Mouse (Mus musculus) kidney, embryonic 14.5 days (tissue): ENCODE measurements around the gene Slc45a3. TPM values are rescaled to one million over a fixed set of nuclear protein-coding genes. Genes with fewer than 3 reads are reported as not detected.

Experiments used
- ATAC-seq: fragments of 200-750 bp; cut with Nextera tagmentation; 2 replicates; pipeline ENCODE4 v1.8.0; 2017; ENCODE audit warnings: moderate number of reproducible peaks, mild to moderate bottlenecking, moderate TSS enrichment, moderate library complexity; ENCODE audit not compliant: low FRiP score, low TSS enrichment
- H3K27ac ChIP-seq: fragments of 300-500 bp; sonication (generic); 2 replicates; pipeline ENCODE4 v1.5.1; 2014; ENCODE audit warnings: low read depth, mild to moderate bottlenecking, low read length, moderate library complexity, mixed read lengths
- H3K27me3 ChIP-seq: fragments of 300-500 bp; sonication (generic); 2 replicates; pipeline ENCODE4 v1.6.1; 2014; ENCODE audit warnings: mild to moderate bottlenecking, low read length; ENCODE audit not compliant: control insufficient read depth, insufficient read depth
- H3K36me3 ChIP-seq: fragments of 300-500 bp; sonication (generic); 2 replicates; pipeline ENCODE4 v1.6.1; 2014; ENCODE audit warnings: low read length, mixed read lengths; ENCODE audit not compliant: control insufficient read depth, insufficient read depth
- H3K4me1 ChIP-seq: fragments of 300-500 bp; sonication (generic); 2 replicates; pipeline ENCODE4 v1.6.1; 2014; ENCODE audit warnings: low read length, mixed read lengths; ENCODE audit not compliant: control insufficient read depth, insufficient read depth
- H3K4me2 ChIP-seq: fragments of 300-500 bp; sonication (generic); replicated peaks from 2 replicates; pipeline ENCODE4 v1.6.1; 2014; ENCODE audit warnings: low read depth, mild to moderate bottlenecking, low read length
- H3K4me3 ChIP-seq: fragments of 300-500 bp; sonication (generic); 2 replicates; pipeline ENCODE4 v1.5.1; 2014; ENCODE audit warnings: mild to moderate bottlenecking, low read length
- H3K9ac ChIP-seq: fragments of 300-500 bp; sonication (generic); 2 replicates; pipeline ENCODE4 v1.6.1; 2014; ENCODE audit warnings: low read depth, mild to moderate bottlenecking, low read length, moderate library complexity
- H3K9me3 ChIP-seq: fragments of 300-500 bp; sonication (generic); 2 replicates; pipeline ENCODE4 v1.6.1; 2016; ENCODE audit warnings: low read length; ENCODE audit not compliant: control insufficient read depth
- WGBS: fragments of 180-500 bp; shearing (Covaris S2); extraction: QIAGEN DNeasy Blood & Tissue Kit; methylation state at CpG from one replicate; pipeline ENCODE4 v1.1.7; 2014; 5-methylcytosine and 5-hydroxymethylcytosine counted together
- polyA plus RNA-seq: library from polyadenylated mRNA; unstranded; fragments of >200 nt; fragmentation: Nextera tagmentation; extraction: Ambion mirVana; gene quantifications from 2 replicates; pipeline ENCODE4 v1.2.1, GENCODE M21; 2014

The Slc45a3 gene
- polyA plus RNA-seq, 1 experiment from 2014 or later = 7.3 TPM

DNA sequence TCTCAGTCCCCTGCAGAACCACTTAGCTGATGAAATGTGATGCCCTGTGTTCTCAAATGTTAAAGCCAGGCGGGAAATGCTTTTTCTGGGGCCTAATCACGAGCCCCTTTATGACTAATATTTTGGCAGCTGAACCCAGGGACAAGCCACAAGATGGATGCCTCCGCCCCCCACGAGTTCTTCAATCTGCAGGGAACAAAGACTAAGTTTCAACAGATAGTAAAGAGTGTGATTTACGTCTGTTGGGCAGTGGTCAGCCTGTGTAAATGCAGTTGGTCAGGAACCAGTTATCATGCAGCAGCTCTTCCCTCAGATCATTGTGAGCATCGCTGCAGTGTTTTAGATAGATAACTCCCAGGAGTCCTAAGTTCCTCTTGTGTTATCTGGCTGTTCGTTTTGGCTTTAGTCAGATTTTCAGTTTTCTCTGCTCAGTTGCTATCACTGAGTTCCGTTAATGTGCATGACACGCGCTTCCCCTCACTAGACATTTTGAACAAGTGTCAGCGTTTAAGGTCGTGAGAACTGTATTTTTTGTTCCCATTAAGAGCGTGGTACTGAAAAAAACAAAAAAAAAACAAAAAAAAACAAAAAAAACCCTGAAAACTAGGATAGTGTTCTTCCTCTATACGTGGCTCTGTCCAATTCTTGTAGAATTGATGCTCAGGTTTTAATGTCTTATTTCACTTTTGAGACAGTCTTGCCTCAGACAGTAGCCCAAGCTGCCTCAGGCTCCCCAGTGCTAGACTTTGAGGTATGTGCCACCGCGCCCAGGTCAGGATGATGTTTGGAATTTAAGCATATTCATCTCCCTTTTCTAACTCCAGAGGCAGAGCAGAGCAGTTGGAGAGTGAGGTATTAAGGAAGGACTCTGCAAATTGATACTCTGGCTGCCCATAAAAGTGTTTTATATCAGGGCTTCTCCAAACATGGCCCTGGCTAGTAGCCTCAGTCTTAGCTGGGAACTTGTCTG, 19.9 kb upstream of the Slc45a3 start:
- Histone ChIP-seq H3K4me2 (no peak overlapping the region), H3K27me3 (no peaks in the 10 kb centered on the region), H3K36me3 (no peaks in the 10 kb centered on the region), H3K27ac (no peak overlapping the region; the same call in 1 of the 2 replicates), H3K4me3 (no peak overlapping the region), H3K9me3 (no peaks in the 10 kb centered on the region), H3K9ac (no peak overlapping the region), H3K4me1 (0 out of 2 replicates have a peak, but pooled peaks cover 12% of the 10 kb centered on the region)
- WGBS = 25% methylated on average over 16 of the region's 16 CpGs
- no peak for ATAC-seq

DNA sequence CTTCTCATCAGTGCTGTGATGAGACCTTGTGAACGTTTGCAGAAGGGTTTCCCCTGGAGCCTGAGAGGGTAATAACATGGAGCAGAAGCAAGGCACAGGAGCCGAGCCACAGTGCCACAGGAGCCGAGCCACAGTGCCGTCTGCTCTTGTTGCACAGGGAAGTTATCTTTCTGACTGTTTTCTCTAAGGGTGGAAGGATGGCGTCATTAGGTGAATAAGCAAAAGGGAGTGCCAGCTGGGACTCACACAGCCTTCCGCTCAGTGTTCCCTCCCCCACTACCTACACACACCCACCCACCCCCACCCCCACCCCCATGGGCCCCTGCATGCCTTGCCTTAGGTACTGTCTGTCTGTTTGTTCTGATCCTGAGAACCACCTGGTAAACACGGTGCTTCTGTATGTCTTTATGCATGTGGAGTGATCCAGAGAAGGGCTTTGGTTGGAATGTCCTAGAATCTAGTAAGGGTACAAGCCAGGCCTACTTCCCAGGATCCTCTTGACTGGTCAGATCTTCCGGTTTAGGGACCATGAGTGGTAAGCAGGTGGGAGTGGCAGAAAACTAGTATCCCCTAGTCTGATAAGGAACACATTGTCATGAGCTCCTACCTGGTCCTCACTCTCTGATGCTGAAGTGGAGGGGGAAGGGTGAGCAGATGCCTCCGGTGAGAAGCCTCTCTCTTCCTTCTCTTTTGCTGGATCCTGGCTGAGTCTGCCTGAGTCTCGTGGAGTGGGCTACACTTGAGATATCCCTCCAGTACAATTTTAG, 16.9 kb upstream of the Slc45a3 start:
- Histone ChIP-seq H3K9ac (no peak overlapping the region), H3K4me2 (no peak overlapping the region), H3K27me3 (no peaks in the 10 kb centered on the region), H3K4me1 (0 out of 2 replicates have a peak, but pooled peaks cover 14% of the 10 kb centered on the region), H3K9me3 (no peaks in the 10 kb centered on the region), H3K4me3 (no peak overlapping the region), H3K36me3 (no peaks in the 10 kb centered on the region), H3K27ac (no peak overlapping the region)
- 46% methylated on average over 10 of the region's 10 CpGs for WGBS
- ATAC-seq = no peak

DNA sequence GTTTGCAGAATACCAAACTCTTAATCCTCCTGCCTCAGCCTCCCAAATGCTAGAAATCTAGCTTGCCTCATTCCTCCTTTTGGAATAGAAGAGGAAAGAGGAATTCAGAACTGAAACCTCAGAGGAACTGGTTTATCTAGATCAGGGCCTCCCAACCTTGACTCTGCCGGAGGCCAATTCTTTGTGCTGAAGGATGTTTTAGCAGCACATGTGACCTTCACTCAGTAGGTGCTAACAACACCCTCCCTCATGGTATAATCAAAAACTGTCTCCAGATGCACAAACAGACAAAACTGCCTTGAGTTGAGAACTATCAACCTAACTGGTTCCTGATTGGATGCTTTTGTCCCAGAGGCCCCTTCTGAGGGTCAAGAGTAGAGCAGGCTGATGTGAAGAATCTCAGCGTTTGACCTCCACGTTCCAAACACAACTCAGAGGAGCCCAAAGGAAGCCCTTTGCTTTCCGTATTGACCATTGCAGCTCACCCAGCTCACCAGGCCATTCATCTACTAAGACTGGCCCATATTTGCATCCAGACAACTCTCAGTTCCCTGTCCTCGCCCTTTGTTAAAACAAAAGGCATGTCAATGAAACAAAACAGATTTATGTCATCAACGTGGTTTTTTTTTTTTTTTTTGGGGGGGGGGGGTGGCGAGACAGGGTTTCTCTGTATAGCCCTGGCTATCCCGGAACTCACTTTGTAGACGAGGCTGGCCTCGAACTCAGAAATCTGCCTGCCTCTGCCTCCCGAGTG, 16.1 kb upstream of the Slc45a3 start:
- WGBS = 82% methylated on average over 11 of the region's 11 CpGs
- Histone ChIP-seq H3K9me3 (no peaks in the 10 kb centered on the region), H3K9ac (no peak overlapping the region), H3K27me3 (no peaks in the 10 kb centered on the region), H3K4me1 (0 out of 2 replicates have a peak, but pooled peaks cover 14% of the 10 kb centered on the region), H3K36me3 (no peaks in the 10 kb centered on the region), H3K4me2 (no peak overlapping the region), H3K27ac (no peak overlapping the region), H3K4me3 (no peak overlapping the region)
- ATAC-seq = no peak

GRCm38 (mm10) chr1:131947997-131948525, 14.7 kb upstream of the Slc45a3 start:
- peak overlapping the region; percentile 48; the same call in 1 of the 2 replicates for H3K27ac ChIP-seq

DNA sequence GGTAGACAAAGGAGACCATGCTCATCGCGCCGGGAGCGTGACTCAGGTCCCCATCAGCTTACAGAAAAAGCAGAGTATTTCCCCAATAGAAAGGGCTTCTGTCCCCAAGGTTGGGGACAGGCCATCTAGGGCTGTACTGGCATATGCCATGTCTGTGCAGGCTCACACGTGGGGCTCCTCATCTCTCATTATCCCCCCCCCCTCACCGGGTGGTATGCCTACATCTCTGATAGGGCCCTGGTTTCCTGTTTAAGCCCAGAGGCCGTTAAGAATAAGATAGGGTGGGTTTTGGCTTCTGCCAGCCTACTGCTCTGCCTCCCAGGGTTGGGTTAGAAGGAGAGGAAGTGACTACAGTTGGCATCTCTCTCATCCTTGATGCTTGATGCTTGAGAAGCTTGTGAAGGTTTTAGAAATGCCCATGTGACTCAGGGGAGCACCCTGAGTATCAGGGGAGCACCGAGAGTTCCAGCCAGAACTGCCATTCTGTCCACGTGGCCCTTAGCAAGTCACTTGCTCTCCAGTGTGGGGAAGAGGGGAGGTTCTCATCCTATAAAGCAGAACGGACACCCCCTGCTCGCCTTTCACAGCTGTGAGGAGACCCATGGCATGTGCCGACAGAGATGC, 8.4 kb upstream of the Slc45a3 start:
- Histone ChIP-seq H3K9me3 (no peaks in the 10 kb centered on the region), H3K27me3 (no peaks in the 10 kb centered on the region), H3K4me3 (no peak overlapping the region), H3K27ac (no peak overlapping the region), H3K36me3 (no peaks in the 10 kb centered on the region), H3K9ac (no peak overlapping the region), H3K4me2 (no peak overlapping the region), H3K4me1 (no peaks in the 10 kb centered on the region)
- WGBS = 80% methylated on average over 12 of the region's 12 CpGs
- ATAC-seq = no peak

More at GRCm38 (mm10) chr1:131947997-131948525, 14.7 kb upstream of the Slc45a3 start:
- Histone ChIP-seq H3K4me3 (no peak overlapping the region), H3K27me3 (no peaks in the 10 kb centered on the region), H3K4me1 (0 out of 2 replicates have a peak, but pooled peaks cover 14% of the 10 kb centered on the region), H3K36me3 (no peaks in the 10 kb centered on the region), H3K9me3 (no peaks in the 10 kb centered on the region), H3K4me2 (no peak overlapping the region), H3K9ac (no peak overlapping the region)
- 19% methylated on average over 1 of the region's 1 CpGs for WGBS
- ATAC-seq = peak; percentile 87

DNA sequence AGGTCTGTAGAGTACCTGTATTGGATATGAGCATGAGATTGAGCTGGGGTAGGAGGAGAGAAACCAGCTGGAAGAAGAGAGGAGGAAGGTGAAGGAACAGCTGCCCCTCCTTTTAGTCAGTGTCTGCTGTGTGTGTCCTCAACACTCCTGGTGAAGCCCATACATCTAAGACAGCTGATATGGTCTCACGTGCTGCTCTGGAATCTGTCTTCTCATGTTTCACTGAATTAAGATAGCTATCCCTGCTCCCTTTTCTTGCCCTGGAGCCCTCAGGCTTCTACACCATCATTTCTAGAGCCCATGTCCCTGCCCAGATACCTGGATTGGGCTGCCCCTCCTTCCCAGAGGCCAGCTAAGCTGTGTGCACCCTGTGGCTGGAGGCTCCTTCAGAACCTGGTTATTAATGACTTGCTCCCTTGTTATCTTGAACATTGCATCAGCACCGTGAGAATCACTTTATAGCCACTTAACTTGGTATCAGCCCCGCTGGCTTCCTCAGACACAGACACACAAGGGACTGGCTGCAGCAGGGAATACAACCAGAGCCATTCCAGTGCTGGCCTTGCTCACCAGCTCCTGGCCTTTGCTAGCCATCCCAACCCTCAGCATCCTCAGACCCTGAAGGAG, 7.5 kb upstream of the Slc45a3 start:
- Histone ChIP-seq H3K9ac (no peak overlapping the region), H3K27ac (no peak overlapping the region), H3K9me3 (no peaks in the 10 kb centered on the region), H3K36me3 (no peaks in the 10 kb centered on the region), H3K4me2 (no peak overlapping the region), H3K4me1 (no peaks in the 10 kb centered on the region), H3K4me3 (no peak overlapping the region), H3K27me3 (no peaks in the 10 kb centered on the region)
- ATAC-seq = no peak
- WGBS = 14% methylated on average over 3 of the region's 3 CpGs

DNA sequence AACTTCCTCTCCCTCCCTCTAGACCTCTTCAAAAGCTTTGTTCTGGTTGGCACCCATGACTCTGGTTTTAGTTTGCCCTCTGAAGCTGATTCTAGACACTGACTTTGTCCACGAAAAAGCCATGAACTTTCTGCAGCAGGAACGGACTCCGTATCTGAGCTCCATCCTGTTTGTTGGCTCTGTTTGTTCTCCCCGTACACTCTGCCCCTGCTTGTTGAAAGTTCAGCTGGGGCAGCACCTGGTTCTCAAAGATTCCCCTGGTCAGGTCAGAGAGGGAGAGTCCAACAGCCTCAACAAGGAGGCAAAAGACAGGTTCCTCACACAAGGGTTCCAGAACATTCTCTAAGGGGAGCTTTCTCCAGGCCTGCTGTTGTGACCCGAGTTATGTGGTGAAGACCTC, 5.4 kb upstream of the Slc45a3 start:
- no peak for ATAC-seq
- WGBS = 83% methylated on average over 5 of the region's 5 CpGs
- Histone ChIP-seq H3K4me3 (no peak overlapping the region), H3K9me3 (no peaks in the 10 kb centered on the region), H3K36me3 (no peaks in the 10 kb centered on the region), H3K4me2 (no peak overlapping the region), H3K4me1 (no peaks in the 10 kb centered on the region), H3K27me3 (no peaks in the 10 kb centered on the region), H3K27ac (no peak overlapping the region), H3K9ac (no peak overlapping the region)

DNA sequence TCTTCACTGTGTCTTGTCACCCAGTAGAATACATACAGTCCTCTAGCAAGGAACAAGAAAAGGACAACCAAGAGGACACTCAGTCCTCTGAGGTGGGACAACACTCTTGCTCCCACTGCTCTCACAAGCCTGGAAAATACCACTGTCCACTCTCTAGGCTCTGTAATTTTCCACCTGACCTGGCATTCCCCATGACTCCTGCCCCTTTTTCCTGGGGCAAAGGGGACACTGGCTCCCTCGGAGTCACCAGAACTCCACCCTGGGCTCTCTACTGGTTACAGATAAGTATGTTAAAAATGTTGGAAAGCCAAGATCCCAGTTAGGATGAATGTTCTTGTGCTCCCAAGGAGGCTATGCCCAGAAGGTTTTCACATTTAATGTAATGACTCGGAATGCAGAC, 1.8 kb upstream of the Slc45a3 start:
- no peak overlapping the region for H3K27ac ChIP-seq
- peaks cover 2% of the 10 kb centered on the region; the same call in 1 of the 2 replicates for H3K27me3 ChIP-seq
- no peak overlapping the region for H3K4me2 ChIP-seq
- H3K36me3 ChIP-seq = no peaks in the 10 kb centered on the region
- H3K4me3 ChIP-seq = no peak overlapping the region
- no peaks in the 10 kb centered on the region for H3K9me3 ChIP-seq
- no peak overlapping the region for H3K9ac ChIP-seq
- no peak for ATAC-seq
- 58% methylated on average over 2 of the region's 2 CpGs for WGBS
- H3K4me1 ChIP-seq = peaks cover 4% of the 10 kb centered on the region; the same call in 1 of the 2 replicates
